Comparison of ENCODE assay signal across 17 mouse cellular contexts in the genomic region with DNA sequence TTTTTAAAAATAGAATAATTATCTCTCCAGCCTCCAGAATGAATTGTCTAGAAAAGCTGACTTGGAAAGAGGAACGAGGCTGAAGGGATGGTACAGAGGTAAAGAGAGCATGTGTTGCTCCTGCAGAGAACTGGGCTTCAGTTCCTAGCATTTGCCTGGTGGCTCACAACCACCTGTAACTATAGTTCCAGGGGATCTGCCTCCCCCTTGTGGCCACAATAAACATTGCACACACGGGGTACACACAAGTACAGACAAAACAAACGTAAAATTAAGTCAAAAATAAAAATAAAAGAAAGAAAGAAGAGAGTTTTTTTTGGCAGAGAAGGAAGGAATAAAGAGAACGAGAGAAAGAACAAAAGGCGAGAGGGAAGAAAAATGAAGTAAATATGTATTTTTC. TPM values are rescaled to one million over a fixed set of nuclear protein-coding genes. Genes with fewer than 3 reads are reported as not detected.
DNase-seq lines count a peak whose midpoint lies in the region; ATAC-seq and TF ChIP-seq lines count a peak whose summit lies in the region.
"Had no signal": no experiment of that assay in that cellular context is flagged by ENCODE, and none has a peak within 500 bp of the region (broad histone marks: within the 10 kb centered on the region; RNA-seq: fewer than 3 reads in every experiment).

No protein-coding gene starts in this region.

- WGBS in cerebellum, adult 2 months = 94% methylated on average over 5 of the region's 5 CpGs
- 88% methylated on average over 5 of the region's 5 CpGs for WGBS in lung, adult 2 months
- 86% methylated on average over 5 of the region's 5 CpGs for WGBS in midbrain, embryonic 10.5 days

- DNase-seq in cerebellum, adult 2 months = no peak
- no peak for DNase-seq in cerebellum, adult 8-10 months
- no peak for DNase-seq in lung, adult 2 months
- no peak for DNase-seq in lung, postnatal 25 days (ENCODE audit: low spot score)
- peak; percentile 47 for DNase-seq in WW6 (ENCODE audit: low read depth, low spot score)
- peak; percentile 30 for DNase-seq in thymus, postnatal 14 days
- DNase-seq in midbrain, embryonic 10.5 days (ENCODE audit: low spot score) = no peak
- DNase-seq: B cell, adult 2 months; kidney, adult 11 months; right cerebral cortex, adult 18-20 months had no signal

- H3K4me3 ChIP-seq in cerebellum, adult 2 months (replicated peaks; ENCODE audit: insufficient read depth, low read depth, low read length) = no peak overlapping the region
- H3K4me3 ChIP-seq in lung, adult 2 months (replicated peaks; ENCODE audit: extremely low read depth, low read depth, low read length) = no peak overlapping the region
- H3K4me3 ChIP-seq in midbrain, embryonic 10.5 days = no peak overlapping the region
- H3K4me3 ChIP-seq: megakaryocyte, embryonic 14.5 days; neural tube, embryonic 12.5 days had no signal

- peak; percentile 31; the same call in 1 of the 2 replicates for TF ChIP-seq CTCF in cerebellum, adult 2 months (IDR thresholded peaks at IDR 0.05; ENCODE audit: borderline replicate concordance, insufficient read depth, low read depth, low read length)
- TF ChIP-seq CTCF in lung, adult 2 months (IDR thresholded peaks at IDR 0.05; ENCODE audit: insufficient read depth, low read length) = peak; percentile 13; the same call in 1 of the 2 replicates

- no peak for ATAC-seq in megakaryocyte progenitor cell, adult 5-6 weeks (replicated peaks; ENCODE audit: poor library complexity)

- H3K36me3 ChIP-seq in midbrain, embryonic 10.5 days = no peaks in the 10 kb centered on the region
- H3K36me3 ChIP-seq: neural tube, embryonic 12.5 days had no signal

- H3K27me3 ChIP-seq in cerebellum, adult 2 months (ENCODE audit: control insufficient read depth, insufficient read depth, low read length) = no peaks in the 10 kb centered on the region
- H3K27me3 ChIP-seq in midbrain, embryonic 10.5 days (ENCODE audit: low read depth, poor library complexity, severe bottlenecking) = no peaks in the 10 kb centered on the region
- H3K27me3 ChIP-seq: megakaryocyte, embryonic 14.5 days; neural tube, embryonic 12.5 days had no signal

- H3K4me1 ChIP-seq in cerebellum, adult 2 months (ENCODE audit: control insufficient read depth, insufficient read depth, low read length) = peaks cover 12% of the 10 kb centered on the region
- no peaks in the 10 kb centered on the region for H3K4me1 ChIP-seq in lung, adult 2 months (ENCODE audit: control insufficient read depth, insufficient read depth, low read length)
- no peaks in the 10 kb centered on the region for H3K4me1 ChIP-seq in midbrain, embryonic 10.5 days
- H3K4me1 ChIP-seq: neural tube, embryonic 12.5 days had no signal

- no peak overlapping the region for H3K27ac ChIP-seq in cerebellum, adult 2 months (ENCODE audit: insufficient read depth, low read length)
- no peak overlapping the region for H3K27ac ChIP-seq in midbrain, embryonic 10.5 days (replicated peaks)
- H3K27ac ChIP-seq: neural tube, embryonic 12.5 days had no signal

- 0 out of 2 replicates have a peak, but pooled peaks cover 2% of the 10 kb centered on the region for H3K9me3 ChIP-seq in midbrain, embryonic 10.5 days (replicated peaks)
- H3K9me3 ChIP-seq: neural tube, embryonic 12.5 days had no signal

- no peak for TF ChIP-seq POLR2A in cerebellum, adult 2 months (IDR thresholded peaks at IDR 0.05; ENCODE audit: borderline replicate concordance, insufficient read depth, low read length)
- TF ChIP-seq POLR2A in lung, adult 2 months (IDR thresholded peaks at IDR 0.05; ENCODE audit: borderline replicate concordance, extremely low read depth, low read depth, low read length) = no peak

RNA-seq across cellular contexts. Expression of a gene that starts 45.4 kb away (rescaled TPM):
- polyA plus RNA-seq in cerebellum, adult 2 months (2012; rRNA removed) = 0.26 TPM in 1 of 2 replicates, not detected in the other
- polyA plus RNA-seq in lung, adult 2 months (2012; rRNA removed) = 0.51 TPM in 1 of 2 replicates, not detected in the other
- not detected in 2 replicates for polyA plus RNA-seq in midbrain, embryonic 10.5 days (2016; fragmentation: Nextera tagmentation; extraction: Ambion mirVana)
- not detected in 2 replicates for total RNA-seq in megakaryocyte progenitor cell, adult 5-6 weeks (2015)
- total RNA-seq in megakaryocyte progenitor cell, adult 5-6 weeks (2017) = not detected in 2 replicates
- total RNA-seq: gastrocnemius, adult 8-10 months; layer of hippocampus, adult 8-10 months had no signal
- polyA plus RNA-seq: cortical plate, adult 2 months; limb, embryonic 14.5 days; neural tube, embryonic 12.5 days had no signal

Comparison
In these comparisons a context has a peak if more than half of its experiments do, and no peak if none do; other contexts are left out.
1. DNase-seq: peak in WW6 (single experiment) and thymus, postnatal 14 days (single experiment); none in cerebellum, adult 2 months (0 of 2), cerebellum, adult 8-10 months (single experiment), lung, adult 2 months (single experiment), lung, postnatal 25 days (single experiment) and midbrain, embryonic 10.5 days (single experiment).